ENCODE assay signal across 7 mouse cellular contexts in the genomic region with DNA sequence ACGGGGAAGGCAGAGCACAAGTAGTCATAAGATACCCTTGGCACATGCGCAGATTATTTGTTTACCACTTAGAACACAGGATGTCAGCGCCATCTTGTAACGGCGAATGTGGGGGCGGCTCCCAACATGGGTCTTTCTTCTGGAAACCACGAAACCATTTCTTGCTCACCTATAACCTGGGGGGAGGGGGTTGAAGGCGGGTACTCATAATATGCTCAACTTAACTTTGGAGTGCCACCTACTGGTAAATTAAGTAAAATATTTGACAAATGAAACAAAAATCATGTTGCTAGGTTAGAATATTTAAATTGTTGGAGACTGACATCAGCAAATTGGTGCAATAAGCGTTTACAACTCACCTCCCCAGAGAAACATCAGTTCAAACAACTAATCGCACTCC. TPM values are rescaled to one million over a fixed set of nuclear protein-coding genes. Genes with fewer than 3 reads are reported as not detected.
DNase-seq lines count a peak whose midpoint lies in the region; TF ChIP-seq lines count a peak whose summit lies in the region.
"Not testable (repeated sequence)": the region's sequence is repeated elsewhere in the genome, so short reads cannot be mapped to it uniquely, and the experiment has no call there.

No protein-coding gene starts in this region.

- H3K4me1 ChIP-seq in MEL (ENCODE audit: control insufficient read depth in 1 of 2, insufficient read depth in 2 of 2, low read length in 2 of 2), result not testable (repeated sequence)

- not testable (repeated sequence) for H3K27ac ChIP-seq in MEL (ENCODE audit: control insufficient read depth, low read depth, low read length)

- DNase-seq in CD4-positive helper T cell, adult 2 months (ENCODE audit: low read depth, low spot score), result peak; percentile 93
- DNase-seq in MEL (ENCODE audit: low read depth, low spot score), result not testable (repeated sequence)
- peak; percentile 52 to 63 for DNase-seq in cerebellum, postnatal 10 days
- DNase-seq in induced T-regulatory cell, adult 2 months (ENCODE audit: low read depth), result peak; percentile 92
- DNase-seq in naive thymus-derived CD4-positive, alpha-beta T cell, adult 2 months (ENCODE audit: low read depth), result peak; percentile 91
- DNase-seq in thymus, adult 18-20 months, result peak; percentile 16 to 58
- peak; percentile 59 for DNase-seq in thymus, postnatal 25 days

- not testable (repeated sequence) for H3K4me3 ChIP-seq in MEL (ENCODE audit: control insufficient read depth in 1 of 2, insufficient read depth in 1 of 2, low read depth in 2 of 2, low read length in 2 of 2)

- H3K9me3 ChIP-seq in MEL (replicated peaks; ENCODE audit: insufficient read depth, low read length), result not testable (repeated sequence)

- not testable (repeated sequence) for H3K9ac ChIP-seq in MEL (ENCODE audit: control insufficient read depth, low read depth, low read length, poor library complexity, severe bottlenecking)

- not testable (repeated sequence) for H3K36me3 ChIP-seq in MEL (ENCODE audit: control insufficient read depth in 1 of 2, insufficient read depth in 2 of 2, low read length in 2 of 2)

- not testable (repeated sequence) for H3K79me2 ChIP-seq in MEL (ENCODE audit: control insufficient read depth, insufficient read depth, low read length, poor library complexity)

- TF ChIP-seq EP300 in MEL (IDR thresholded peaks at IDR 0.05; ENCODE audit: low read depth in 1 of 2, low read length in 2 of 2), result not testable (repeated sequence)

- not testable (repeated sequence) for H3K27me3 ChIP-seq in MEL (ENCODE audit: control insufficient read depth in 1 of 2, insufficient read depth in 2 of 2, low read length in 2 of 2)

- TF ChIP-seq RAD21 in MEL (IDR thresholded peaks at IDR 0.05; ENCODE audit: low read depth, low read length), result peak; percentile 25

- TF ChIP-seq CTCF in MEL (IDR thresholded peaks at IDR 0.05 in 2 of 3, conservative IDR thresholded peaks at IDR 0.05 in 1 of 3; ENCODE audit: control insufficient read depth in 1 of 3, insufficient read depth in 1 of 3, low read depth in 2 of 3, low read length in 3 of 3, poor library complexity in 1 of 3, severe bottlenecking in 1 of 3), result peak in 1 of 3 experiments; percentile 27; a peak in 1 of 6 replicates

- not testable (repeated sequence) for TF ChIP-seq POLR2A in MEL (IDR thresholded peaks at IDR 0.05; ENCODE audit: control insufficient read depth in 1 of 2, insufficient read depth in 1 of 2, low read depth in 1 of 2, low read length in 2 of 2, poor library complexity in 1 of 2)

TF ChIP-seq in MEL, 35 proteins besides CTCF, POLR2A, EP300 and RAD21:
- peak; percentile 25 for TF ChIP-seq SMC3 (IDR thresholded peaks at IDR 0.05; ENCODE audit: low read depth, low read length)

RNA-seq across cellular contexts. Expression of a gene that starts 31.9 kb away (rescaled TPM):
- total RNA-seq in MEL (2012; rRNA removed), result 84.6 and 88.8 TPM in 2 replicates
- polyA plus RNA-seq in MEL (2012; ENCODE audit: insufficient read depth in 1 of 2, insufficient read length in 2 of 2, low read depth in 1 of 2, low replicate concordance in 2 of 2, missing spikeins in 1 of 2), result 100 to 1,000 TPM in 1 of 2 experiments, 10 to 100 TPM in 1; 84.3 to 554 TPM
